Mouse (Mus musculus) embryonic facial prominence, embryonic 12.5 days (tissue): Measurements from ENCODE around the gene Plekhg5. TPM values are rescaled to one million over a fixed set of nuclear protein-coding genes. Genes with fewer than 3 reads are reported as not detected.

Source experiments
- ATAC-seq: fragments of 200-750 bp; cut with Nextera tagmentation; 2 replicates; pipeline ENCODE4 v1.8.0; 2017; ENCODE audit not compliant: insufficient number of reproducible peaks, insufficient read depth, low FRiP score, low TSS enrichment
- H3K27ac ChIP-seq: fragments of 300-500 bp; sonication (generic); 2 replicates; pipeline ENCODE4 v1.5.1; 2016; ENCODE audit warnings: mild to moderate bottlenecking
- H3K27me3 ChIP-seq: fragments of 300-500 bp; sonication (generic); 2 replicates; pipeline ENCODE4 v1.6.1; 2016; ENCODE audit warnings: mild to moderate bottlenecking, moderate library complexity
- H3K36me3 ChIP-seq: fragments of 300-500 bp; sonication (generic); 2 replicates; pipeline ENCODE4 v1.6.1; 2016; ENCODE audit warnings: mild to moderate bottlenecking
- H3K4me1 ChIP-seq: fragments of 300-500 bp; sonication (generic); 2 replicates; pipeline ENCODE4 v1.6.1; 2016
- H3K4me2 ChIP-seq: fragments of 300-500 bp; sonication (generic); replicated peaks from 2 replicates; pipeline ENCODE4 v1.6.1; 2016; ENCODE audit warnings: mild to moderate bottlenecking, moderate library complexity
- H3K4me3 ChIP-seq: fragments of 300-500 bp; sonication (generic); 2 replicates; pipeline ENCODE4 v1.5.1; 2016; ENCODE audit warnings: mild to moderate bottlenecking
- H3K9ac ChIP-seq: fragments of 300-500 bp; sonication (generic); 2 replicates; pipeline ENCODE4 v1.6.1; 2016; ENCODE audit warnings: mild to moderate bottlenecking, moderate library complexity
- H3K9me3 ChIP-seq: fragments of 300-500 bp; sonication (generic); 2 replicates; pipeline ENCODE4 v1.6.1; 2016; ENCODE audit warnings: mild to moderate bottlenecking, moderate library complexity
- WGBS: fragments of 180-500 bp; shearing (Covaris S2); methylation state at CpG from one replicate; pipeline ENCODE4 v1.1.7; 2016; 5-methylcytosine and 5-hydroxymethylcytosine counted together
- polyA plus RNA-seq: library from polyadenylated mRNA; unstranded; fragments of >200 nt; fragmentation: Nextera tagmentation; extraction: Ambion mirVana; gene quantifications from 2 replicates; pipeline ENCODE4 v1.2.1, GENCODE M21; 2016

Plekhg5 gene
- polyA plus RNA-seq, 1 experiment from 2014 or later = 17.8 TPM

GRCm38 (mm10) chr4:152072655-152073054, 357 bp downstream of the Plekhg5 start:
- ATAC-seq = no peak
- Histone ChIP-seq H3K9ac (no peak overlapping the region), H3K9me3 (no peaks in the 10 kb centered on the region), H3K36me3 (no peaks in the 10 kb centered on the region), H3K4me1 (peaks cover 8% of the 10 kb centered on the region), H3K4me2 (no peak overlapping the region), H3K27me3 (no peaks in the 10 kb centered on the region), H3K27ac (no peak overlapping the region), H3K4me3 (no peak overlapping the region)
- 76% methylated on average over 10 of the region's 10 CpGs for WGBS

DNA sequence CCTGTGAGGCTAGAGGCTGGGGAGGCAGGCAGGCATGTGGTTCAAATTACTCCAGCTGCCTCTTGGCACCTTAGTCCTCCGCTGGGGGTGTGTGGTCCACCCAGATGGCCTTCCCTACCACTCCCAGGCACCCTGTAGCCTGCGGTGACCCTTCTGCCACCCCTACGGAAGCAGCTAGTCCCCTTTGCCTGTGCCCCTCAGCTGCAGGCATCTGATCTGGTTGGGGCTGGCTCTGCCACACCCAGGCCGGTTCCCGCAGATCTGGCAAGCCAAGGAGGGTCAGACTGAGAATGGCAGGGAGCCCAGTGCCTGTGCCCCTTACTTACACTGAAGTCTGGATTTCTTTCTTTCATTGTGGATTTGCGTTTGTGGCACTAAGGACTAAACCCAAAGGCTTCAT, 1.4 kb downstream of the Plekhg5 start:
- Histone ChIP-seq H3K4me1 (peaks cover 8% of the 10 kb centered on the region), H3K9ac (no peak overlapping the region), H3K27ac (no peak overlapping the region), H3K36me3 (no peaks in the 10 kb centered on the region), H3K4me2 (no peak overlapping the region), H3K27me3 (no peaks in the 10 kb centered on the region), H3K4me3 (no peak overlapping the region), H3K9me3 (no peaks in the 10 kb centered on the region)
- WGBS = 85% methylated on average over 6 of the region's 6 CpGs
- ATAC-seq = no peak

GRCm38 (mm10) chr4:152074548-152074947, 2.2 kb downstream of the Plekhg5 start:
- Histone ChIP-seq H3K27me3 (no peaks in the 10 kb centered on the region), H3K4me2 (no peak overlapping the region), H3K4me1 (peaks cover 8% of the 10 kb centered on the region), H3K27ac (no peak overlapping the region), H3K9ac (no peak overlapping the region), H3K9me3 (no peaks in the 10 kb centered on the region), H3K36me3 (no peaks in the 10 kb centered on the region), H3K4me3 (no peak overlapping the region)
- WGBS = 80% methylated on average over 9 of the region's 9 CpGs
- ATAC-seq = no peak

GRCm38 (mm10) chr4:152077191-152077590, 4.9 kb downstream of the Plekhg5 start:
- Histone ChIP-seq H3K27me3 (0 out of 2 replicates have a peak, but pooled peaks cover 2% of the 10 kb centered on the region), H3K4me3 (no peak overlapping the region), H3K4me1 (peaks cover 8% of the 10 kb centered on the region), H3K36me3 (no peaks in the 10 kb centered on the region), H3K9me3 (no peaks in the 10 kb centered on the region), H3K27ac (no peak overlapping the region), H3K9ac (no peak overlapping the region), H3K4me2 (no peak overlapping the region)
- WGBS = 88% methylated on average over 9 of the region's 9 CpGs
- no peak for ATAC-seq

DNA sequence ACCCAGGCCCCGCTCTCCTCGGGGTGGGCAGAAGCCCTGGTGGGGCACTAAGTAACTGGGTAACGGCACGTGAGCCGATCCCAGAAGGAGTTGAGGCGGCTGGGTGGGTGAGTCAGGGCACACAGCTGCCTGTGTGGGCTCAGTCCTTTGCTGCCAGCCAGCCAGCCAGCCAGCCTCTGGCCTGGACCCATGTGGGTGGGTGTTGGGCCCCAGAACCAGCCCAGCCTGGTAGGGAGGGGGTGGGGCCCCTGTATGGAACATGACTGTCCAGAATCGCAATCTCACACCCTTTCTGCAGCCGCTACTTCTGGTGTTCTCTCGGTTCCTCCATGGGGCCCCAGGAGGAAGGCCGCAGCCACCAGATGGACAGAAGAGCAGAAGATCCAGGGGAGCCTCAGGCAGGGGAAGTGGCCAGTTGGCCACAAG, 5.8 kb downstream of the Plekhg5 start:
- no peak overlapping the region for H3K4me2 ChIP-seq
- ATAC-seq = no peak
- WGBS = 87% methylated on average over 10 of the region's 10 CpGs
- peaks cover 5% of the 10 kb centered on the region for H3K4me1 ChIP-seq
- no peaks in the 10 kb centered on the region for H3K9me3 ChIP-seq
- H3K27ac ChIP-seq = no peak overlapping the region
- H3K36me3 ChIP-seq = no peaks in the 10 kb centered on the region
- no peak overlapping the region for H3K9ac ChIP-seq
- H3K4me3 ChIP-seq = no peak overlapping the region
- H3K27me3 ChIP-seq = 0 out of 2 replicates have a peak, but pooled peaks cover 2% of the 10 kb centered on the region

- no peak overlapping the region for H3K27ac ChIP-seq
- H3K4me3 ChIP-seq = no peak overlapping the region
- no peaks in the 10 kb centered on the region for H3K36me3 ChIP-seq
- H3K4me2 ChIP-seq = no peak overlapping the region
- H3K4me1 ChIP-seq = peaks cover 5% of the 10 kb centered on the region
- ATAC-seq = no peak
- 89% methylated on average over 3 of the region's 3 CpGs for WGBS
- H3K9me3 ChIP-seq = no peaks in the 10 kb centered on the region
- H3K9ac ChIP-seq = no peak overlapping the region
- 0 out of 2 replicates have a peak, but pooled peaks cover 2% of the 10 kb centered on the region for H3K27me3 ChIP-seq
These were observed 7.0 kb downstream of the Plekhg5 start for GRCm38 (mm10) chr4:152079261-152079660.

DNA sequence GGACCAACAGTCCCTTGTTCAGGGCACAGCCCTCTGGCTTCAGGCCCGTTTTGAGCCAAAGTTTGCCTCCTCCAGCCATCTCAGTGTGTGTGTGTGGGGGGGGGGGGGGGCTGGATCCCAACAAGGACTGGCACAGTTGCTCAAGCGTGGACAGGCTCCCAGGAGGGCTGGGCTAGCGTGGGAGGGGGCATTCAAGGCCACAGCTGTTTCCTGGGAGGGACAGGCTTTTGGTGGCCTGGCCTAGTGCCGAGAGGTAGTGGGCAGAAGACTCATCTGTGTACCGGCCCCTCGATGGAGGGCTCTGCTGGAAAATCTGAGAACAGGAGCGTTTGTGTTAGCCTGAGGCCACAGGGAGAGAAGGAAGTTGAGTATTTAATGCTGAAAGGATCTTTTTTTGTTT, 7.6 kb downstream of the Plekhg5 start:
- Histone ChIP-seq H3K4me2 (no peak overlapping the region), H3K4me3 (no peak overlapping the region), H3K9ac (no peak overlapping the region), H3K36me3 (no peaks in the 10 kb centered on the region), H3K4me1 (peaks cover 5% of the 10 kb centered on the region), H3K9me3 (no peaks in the 10 kb centered on the region), H3K27me3 (peaks cover 2% of the 10 kb centered on the region; the same call in 1 of the 2 replicates), H3K27ac (no peak overlapping the region)
- 62% methylated on average over 7 of the region's 7 CpGs for WGBS
- ATAC-seq = no peak

DNA sequence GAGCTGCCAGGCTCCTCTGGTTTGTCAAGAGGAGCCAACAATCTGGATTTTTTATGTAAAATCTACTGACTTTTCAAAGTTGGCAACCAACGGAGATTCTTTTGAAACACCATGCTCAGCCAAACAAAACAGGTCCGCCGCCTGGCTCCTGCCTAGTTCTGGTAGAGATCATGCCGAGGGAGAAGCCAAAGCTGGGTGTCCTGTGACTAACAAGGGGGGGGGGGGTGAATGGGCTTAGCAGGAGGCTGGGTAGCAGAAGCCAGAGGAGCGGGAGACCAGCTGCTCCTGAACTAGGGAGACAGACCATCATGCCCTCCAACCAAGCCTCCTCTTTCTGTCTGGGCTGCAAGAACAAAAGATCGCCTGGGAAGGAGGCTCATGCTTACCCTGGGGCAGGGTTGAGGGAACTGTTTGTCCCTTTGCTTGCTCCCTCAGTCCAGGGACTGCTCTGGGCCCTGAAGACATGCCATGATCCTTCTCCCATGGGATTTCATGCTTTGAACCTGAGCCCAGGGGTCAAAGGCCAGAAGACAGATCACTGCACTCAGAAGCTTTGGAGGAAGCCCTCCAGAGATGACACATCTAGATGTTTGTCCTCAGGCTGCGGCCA, 11.4 kb downstream of the Plekhg5 start:
- 61% methylated on average over 7 of the region's 7 CpGs for WGBS

DNA sequence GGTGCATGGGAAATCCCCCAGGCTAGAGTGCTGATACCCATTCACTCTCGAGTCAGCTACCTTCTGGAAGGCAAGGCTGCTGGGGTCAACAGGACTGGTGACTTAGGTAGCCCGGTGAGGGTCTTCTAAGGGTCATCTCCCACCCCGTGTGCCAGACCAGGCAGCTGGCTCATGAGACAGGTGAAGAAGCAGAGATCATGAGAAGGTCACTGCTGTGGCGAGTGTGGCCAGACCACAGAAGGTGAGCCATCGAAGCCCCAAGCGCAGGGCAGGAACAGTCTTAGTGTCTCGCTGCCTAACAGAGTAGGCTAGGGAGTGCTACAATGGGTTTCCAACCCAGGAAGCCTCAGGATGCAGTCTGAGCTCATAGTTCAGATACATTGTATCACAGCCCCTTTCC, 12.3 kb downstream of the Plekhg5 start:
- WGBS = 87% methylated on average over 7 of the region's 7 CpGs
- peaks cover 20% of the 10 kb centered on the region for H3K4me1 ChIP-seq
- H3K9me3 ChIP-seq = no peaks in the 10 kb centered on the region
- H3K4me2 ChIP-seq = no peak overlapping the region
- peaks cover 2% of the 10 kb centered on the region; the same call in 1 of the 2 replicates for H3K27me3 ChIP-seq
- H3K9ac ChIP-seq = no peak overlapping the region
- no peaks in the 10 kb centered on the region for H3K36me3 ChIP-seq
- ATAC-seq = no peak
- no peak overlapping the region for H3K27ac ChIP-seq
- no peak overlapping the region for H3K4me3 ChIP-seq

More for the DNA sequence above, 11.4 kb downstream of the Plekhg5 start:
- ATAC-seq = no peak
- no peaks in the 10 kb centered on the region for H3K9me3 ChIP-seq
- H3K9ac ChIP-seq = no peak overlapping the region
- H3K4me1 ChIP-seq = peaks cover 17% of the 10 kb centered on the region
- no peak overlapping the region for H3K27ac ChIP-seq
- H3K4me2 ChIP-seq = no peak overlapping the region
- H3K27me3 ChIP-seq = peaks cover 2% of the 10 kb centered on the region; the same call in 1 of the 2 replicates
- H3K36me3 ChIP-seq = no peaks in the 10 kb centered on the region
- no peak overlapping the region for H3K4me3 ChIP-seq

GRCm38 (mm10) chr4:152086505-152087210, 14.4 kb downstream of the Plekhg5 start:
- Histone ChIP-seq H3K27me3 (no peaks in the 10 kb centered on the region; the same call in 1 of the 2 replicates), H3K4me2 (peak overlapping the region; percentile 76), H3K27ac (peak overlapping the region; percentile 58), H3K36me3 (peaks cover 3% of the 10 kb centered on the region; the same call in 1 of the 2 replicates), H3K4me3 (peak overlapping the region; percentile 76), H3K9ac (peak overlapping the region; percentile 77), H3K4me1 (peaks cover 20% of the 10 kb centered on the region), H3K9me3 (no peaks in the 10 kb centered on the region)
- 1% methylated on average over 54 of the region's 92 CpGs for WGBS
- peak; percentile 47; the same call in 1 of the 2 replicates for ATAC-seq

GRCm38 (mm10) chr4:152087211-152088081, 15.1 kb downstream of the Plekhg5 start:
- no peak overlapping the region; the same call in 1 of the 2 replicates for H3K27ac ChIP-seq
- no peaks in the 10 kb centered on the region for H3K9me3 ChIP-seq
- ATAC-seq = peak; percentile 3; the same call in 1 of the 2 replicates
- H3K27me3 ChIP-seq = no peaks in the 10 kb centered on the region; the same call in 1 of the 2 replicates
- H3K4me2 ChIP-seq = peak overlapping the region; percentile 76
- peak overlapping the region; percentile 76 for H3K4me3 ChIP-seq
- H3K36me3 ChIP-seq = peaks cover 3% of the 10 kb centered on the region; the same call in 1 of the 2 replicates
- 3% methylated on average over 12 of the region's 12 CpGs for WGBS
- peaks cover 20% of the 10 kb centered on the region for H3K4me1 ChIP-seq
- peak overlapping the region; percentile 77 for H3K9ac ChIP-seq
